Mouse (Mus musculus): Measurements from ENCODE around the gene Galnt2. TPM values are rescaled to one million over a fixed set of nuclear protein-coding genes. Genes with fewer than 3 reads are reported as not detected.

Gene Galnt2
- polyA plus RNA-seq, 2 experiments from 2014 or later, result 18.5 to 18.7 TPM

- ATAC-seq, result no peak
These were observed 145.2 kb downstream of the Galnt2 start for GRCm38 (mm10) chr8:124376406-124376805.

DNA sequence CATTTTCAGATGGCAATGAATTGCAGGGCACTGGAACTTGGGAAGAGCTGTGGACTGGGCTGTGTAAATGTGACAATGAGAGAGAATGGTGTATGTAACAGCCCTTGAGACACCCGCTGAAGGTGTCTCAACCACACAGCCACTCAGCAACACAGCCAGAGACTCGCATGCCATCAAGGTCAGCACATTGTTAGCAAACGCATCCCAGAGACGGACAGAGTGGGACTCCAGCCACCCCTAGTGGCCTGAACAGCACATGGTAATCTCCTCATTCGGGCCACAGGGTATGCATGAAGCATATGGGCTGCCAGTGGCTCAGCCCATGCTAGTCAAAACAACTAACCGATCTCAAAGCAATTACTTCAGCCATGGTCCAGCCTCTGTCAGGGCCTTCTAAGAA, 148.1 kb downstream of the Galnt2 start:
- ATAC-seq, result no peak

- no peak for ATAC-seq
These were observed 151.0 kb downstream of the Galnt2 start for GRCm38 (mm10) chr8:124382235-124382634.

- ATAC-seq, result no peak
These were observed 153.1 kb downstream of the Galnt2 start for GRCm38 (mm10) chr8:124384336-124384735.

- no peak for ATAC-seq
These were observed 155.2 kb downstream of the Galnt2 start for GRCm38 (mm10) chr8:124386225-124386899.

DNA sequence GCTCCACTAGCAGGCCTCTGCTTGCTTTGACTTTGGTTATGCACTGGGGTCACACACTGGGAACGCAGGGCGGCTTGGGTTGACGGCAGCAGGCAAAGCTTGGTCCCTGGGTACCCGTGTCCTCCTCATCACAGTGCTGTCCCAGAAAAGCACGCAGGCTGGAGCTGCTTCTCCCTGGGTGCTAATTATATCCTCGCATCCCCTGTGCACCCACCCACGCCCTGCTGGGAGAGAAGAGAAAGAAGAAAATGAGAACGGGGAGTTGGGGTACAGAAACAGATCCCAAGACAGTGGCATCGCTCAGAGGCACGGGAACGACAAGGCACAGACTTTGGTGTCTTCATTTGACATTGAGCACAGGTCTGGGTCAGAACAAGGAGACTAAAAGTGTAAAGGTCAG, 158.3 kb downstream of the Galnt2 start:
- ATAC-seq, result no peak

GRCm38 (mm10) chr8:124391191-124391590, 160.0 kb downstream of the Galnt2 start:
- ATAC-seq, result no peak

- no peak for ATAC-seq
These were observed 161.3 kb downstream of the Galnt2 start for GRCm38 (mm10) chr8:124392271-124393012.

- ATAC-seq, result no peak
These were observed 161.8 kb downstream of the Galnt2 start for GRCm38 (mm10) chr8:124393013-124393412.

DNA sequence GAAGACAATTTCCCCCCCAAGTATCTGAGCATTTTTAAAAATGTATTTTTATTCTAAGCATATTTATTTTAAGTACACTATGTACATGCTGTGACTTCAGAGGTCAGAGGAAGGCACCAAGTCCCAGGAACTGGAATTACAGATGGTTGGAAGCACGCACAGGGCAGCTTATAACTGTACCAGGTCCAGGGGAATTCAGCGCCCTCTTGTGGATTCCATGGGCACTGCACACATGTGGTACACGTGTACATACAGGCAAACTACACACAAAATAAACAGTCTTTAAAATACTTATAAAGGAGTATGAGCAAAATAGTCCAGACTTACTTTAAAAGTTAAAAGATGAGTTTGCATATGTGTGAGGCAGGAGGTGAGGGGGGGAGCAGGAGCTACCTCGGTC, 162.7 kb downstream of the Galnt2 start:
- no peak for ATAC-seq

DNA sequence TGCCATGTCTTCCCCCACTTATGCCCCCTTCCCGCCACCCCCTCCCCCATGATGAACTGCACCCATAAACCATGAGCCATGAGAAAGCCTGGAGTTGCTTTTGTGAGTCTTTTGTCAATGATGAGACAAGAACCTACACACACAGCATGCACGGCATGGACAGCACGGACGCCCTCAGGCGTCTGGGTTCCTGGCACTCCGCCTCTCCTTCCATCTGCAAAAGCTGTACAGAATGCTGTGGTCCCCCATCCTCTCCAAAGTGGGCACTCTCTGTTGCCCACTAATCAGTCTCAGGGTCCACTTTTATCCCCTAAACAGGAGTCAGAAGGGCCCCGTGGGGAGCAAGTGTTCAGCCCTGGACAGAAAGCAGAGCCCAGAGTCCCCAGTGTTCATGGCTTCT, 163.8 kb downstream of the Galnt2 start:
- no peak for ATAC-seq

Other genes with a start within 250 kb of the Galnt2 start
- 1 to 10 TPM in 1 of 2 experiments, under 1 TPM in 1; 0.73 to 1.5 TPM for gene Abcb10, start 248.3 kb upstream of the Galnt2 start, polyA plus RNA-seq (2017; shearing (Covaris generic))
- gene Taf5l, start 210.0 kb upstream of the Galnt2 start, polyA plus RNA-seq (2017; shearing (Covaris generic)), result 10 to 100 TPM; 12.3 to 13.2 TPM
- gene Urb2, start 209.9 kb upstream of the Galnt2 start, polyA plus RNA-seq (2017; shearing (Covaris generic)), result 1 to 10 TPM; 2.5 to 7.8 TPM
- gene Pgbd5, start 208.3 kb downstream of the Galnt2 start, polyA plus RNA-seq (2017; shearing (Covaris generic)), result not detected